Mouse (Mus musculus) liver, embryonic 12.5 days (tissue): ENCODE measurements around the gene Taf4. TPM values are rescaled to one million over a fixed set of nuclear protein-coding genes. Genes with fewer than 3 reads are reported as not detected.
A peak's percentile ranks its signal among the peaks of the same experiment; 100 is the strongest.

Experiments used
- ATAC-seq: fragments of 200-750 bp; cut with Nextera tagmentation; 2 replicates; pipeline ENCODE4 v1.8.0; 2017; ENCODE audit warnings: moderate number of reproducible peaks, mild to moderate bottlenecking, moderate library complexity
- H3K27ac ChIP-seq: fragments of 300-500 bp; sonication (generic); 2 replicates; pipeline ENCODE4 v1.5.1; 2016; ENCODE audit warnings: mild to moderate bottlenecking
- H3K27me3 ChIP-seq: fragments of 300-500 bp; sonication (generic); replicated peaks from 2 replicates; pipeline ENCODE4 v1.6.1; 2016; ENCODE audit warnings: mild to moderate bottlenecking, moderate library complexity
- H3K36me3 ChIP-seq: fragments of 300-500 bp; sonication (generic); 2 replicates; pipeline ENCODE4 v1.6.1; 2016; ENCODE audit warnings: mild to moderate bottlenecking, moderate library complexity
- H3K4me1 ChIP-seq: fragments of 300-500 bp; sonication (generic); 2 replicates; pipeline ENCODE4 v1.6.1; 2016
- H3K4me2 ChIP-seq: fragments of 300-500 bp; sonication (generic); 2 replicates; pipeline ENCODE4 v1.6.1; 2016; ENCODE audit warnings: mild to moderate bottlenecking, moderate library complexity
- H3K4me3 ChIP-seq: fragments of 300-500 bp; sonication (generic); 2 replicates; pipeline ENCODE4 v1.5.1; 2016; ENCODE audit warnings: mild to moderate bottlenecking, moderate library complexity
- H3K9ac ChIP-seq: fragments of 300-500 bp; sonication (generic); 2 replicates; pipeline ENCODE4 v1.6.1; 2016; ENCODE audit warnings: mild to moderate bottlenecking, moderate library complexity
- H3K9me3 ChIP-seq: fragments of 300-500 bp; sonication (generic); replicated peaks from 2 replicates; pipeline ENCODE4 v1.6.1; 2016; ENCODE audit warnings: mild to moderate bottlenecking, moderate library complexity
- WGBS: fragments of 180-500 bp; shearing (Covaris S2); methylation state at CpG from one replicate; pipeline ENCODE4 v1.1.7; 2016; ENCODE audit not compliant: insufficient replicate concordance; 5-methylcytosine and 5-hydroxymethylcytosine counted together
- polyA plus RNA-seq: library from polyadenylated mRNA; unstranded; fragments of >200 nt; fragmentation: Nextera tagmentation; extraction: Ambion mirVana; gene quantifications from 2 replicates; pipeline ENCODE4 v1.2.1, GENCODE M21; 2016

The Taf4 gene
- polyA plus RNA-seq, 1 experiment from 2014 or later, result 2.6 TPM

DNA sequence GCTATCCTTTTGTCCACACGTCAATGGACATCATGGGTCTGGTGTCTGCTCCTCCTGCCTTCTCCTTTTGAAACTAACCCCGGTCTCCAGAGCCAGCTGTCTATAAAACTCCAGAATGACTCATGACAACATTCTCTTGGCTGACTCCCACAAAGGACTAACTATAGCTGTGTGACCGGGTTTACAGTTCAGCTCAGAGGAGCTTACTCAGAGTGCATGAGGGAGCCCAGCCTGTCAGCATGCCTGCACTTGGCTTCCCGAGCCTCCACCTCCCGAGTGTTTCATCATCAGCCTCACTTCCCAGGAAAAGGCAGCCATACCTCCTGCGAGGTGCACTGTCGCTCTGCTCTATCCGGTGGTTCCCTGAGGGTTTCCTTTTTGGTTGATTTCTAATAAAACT, 3.4 kb upstream of the Taf4 start:
- 55% methylated on average over 8 of the region's 8 CpGs for WGBS
- H3K36me3 ChIP-seq, result no peaks in the 10 kb centered on the region
- no peak overlapping the region for H3K4me3 ChIP-seq
- H3K9me3 ChIP-seq, result no peaks in the 10 kb centered on the region
- no peak overlapping the region for H3K27ac ChIP-seq
- H3K9ac ChIP-seq, result no peak overlapping the region
- H3K4me1 ChIP-seq, result peaks cover 17% of the 10 kb centered on the region
- no peak for ATAC-seq
- H3K27me3 ChIP-seq, result no peaks in the 10 kb centered on the region; the same call in 1 of the 2 replicates
- H3K4me2 ChIP-seq, result no peak overlapping the region

GRCm38 (mm10) chr2:179978250-179978649, 1.8 kb upstream of the Taf4 start:
- 71% methylated on average over 3 of the region's 3 CpGs for WGBS
- H3K27ac ChIP-seq, result peak overlapping the region; percentile 3; the same call in 1 of the 2 replicates
- ATAC-seq, result no peak

GRCm38 (mm10) chr2:179977344-179978025, 1.0 kb upstream of the Taf4 start:
- peak overlapping the region; percentile 92 for H3K27ac ChIP-seq
- no peaks in the 10 kb centered on the region for H3K36me3 ChIP-seq
- no peaks in the 10 kb centered on the region; the same call in 1 of the 2 replicates for H3K27me3 ChIP-seq
- no peak for ATAC-seq
- H3K9ac ChIP-seq, result peak overlapping the region; percentile 90
- no peaks in the 10 kb centered on the region for H3K9me3 ChIP-seq
- peaks cover 41% of the 10 kb centered on the region for H3K4me1 ChIP-seq
- H3K4me3 ChIP-seq, result peak overlapping the region; percentile 81
- WGBS, result 19% methylated on average over 10 of the region's 10 CpGs
- H3K4me2 ChIP-seq, result peak overlapping the region; percentile 83

More at GRCm38 (mm10) chr2:179978250-179978649, 1.8 kb upstream of the Taf4 start:
- H3K9ac ChIP-seq, result no peak overlapping the region
- H3K4me2 ChIP-seq, result peak overlapping the region; percentile 83; the same call in 1 of the 2 replicates
- H3K4me3 ChIP-seq, result no peak overlapping the region
- H3K9me3 ChIP-seq, result no peaks in the 10 kb centered on the region
- H3K4me1 ChIP-seq, result peaks cover 33% of the 10 kb centered on the region
- no peaks in the 10 kb centered on the region for H3K36me3 ChIP-seq
- no peaks in the 10 kb centered on the region; the same call in 1 of the 2 replicates for H3K27me3 ChIP-seq

- peak; percentile 24 for ATAC-seq
- Histone ChIP-seq H3K4me2 (peak overlapping the region; percentile 51), H3K36me3 (no peaks in the 10 kb centered on the region), H3K4me1 (peaks cover 53% of the 10 kb centered on the region), H3K27ac (peak overlapping the region; percentile 92), H3K9ac (peak overlapping the region; percentile 90), H3K4me3 (peak overlapping the region; percentile 81), H3K9me3 (no peaks in the 10 kb centered on the region), H3K27me3 (no peaks in the 10 kb centered on the region; the same call in 1 of the 2 replicates)
- WGBS, result 0% methylated on average over 38 of the region's 54 CpGs
Observed at GRCm38 (mm10) chr2:179976295-179976627, 185 bp downstream of the Taf4 start.

DNA sequence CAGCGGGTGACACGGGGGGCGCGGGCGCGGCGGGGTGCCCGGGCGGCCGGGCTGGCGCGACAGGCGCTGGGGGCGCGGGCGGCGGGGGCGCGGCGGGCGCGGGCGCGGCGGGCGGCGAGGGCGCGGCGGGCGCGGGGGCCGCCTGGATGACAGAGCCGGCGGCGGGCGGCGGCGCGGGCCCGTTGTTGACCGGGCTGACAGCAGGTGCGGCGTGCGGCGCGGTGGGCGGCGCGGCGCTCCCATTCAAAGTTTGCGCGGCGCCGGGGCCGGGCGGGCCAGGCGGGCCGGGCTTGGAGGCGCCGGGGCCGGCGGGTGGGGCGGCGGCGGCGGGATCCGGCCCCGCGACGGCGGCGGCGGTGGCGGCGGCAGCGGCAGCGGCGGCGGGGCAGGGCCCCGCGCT, 595 bp downstream of the Taf4 start:
- Histone ChIP-seq H3K4me1 (peaks cover 57% of the 10 kb centered on the region), H3K9ac (peak overlapping the region; percentile 90), H3K4me3 (peak overlapping the region; percentile 81), H3K4me2 (peak overlapping the region; percentile 51; the same call in 1 of the 2 replicates), H3K36me3 (no peaks in the 10 kb centered on the region), H3K27me3 (no peaks in the 10 kb centered on the region; the same call in 1 of the 2 replicates), H3K9me3 (no peaks in the 10 kb centered on the region), H3K27ac (peak overlapping the region; percentile 92)
- WGBS, result 0% methylated on average over 3 of the region's 82 CpGs
- no peak for ATAC-seq

- Histone ChIP-seq H3K9me3 (no peaks in the 10 kb centered on the region), H3K4me3 (peak overlapping the region; percentile 81), H3K27ac (peak overlapping the region; percentile 25; the same call in 1 of the 2 replicates), H3K9ac (peak overlapping the region; percentile 84), H3K36me3 (no peaks in the 10 kb centered on the region), H3K27me3 (no peaks in the 10 kb centered on the region), H3K4me1 (peaks cover 67% of the 10 kb centered on the region), H3K4me2 (peak overlapping the region; percentile 99)
- WGBS, result 6% methylated on average over 45 of the region's 45 CpGs
- no peak for ATAC-seq
Observed at GRCm38 (mm10) chr2:179974651-179975471, 1.6 kb downstream of the Taf4 start.

DNA sequence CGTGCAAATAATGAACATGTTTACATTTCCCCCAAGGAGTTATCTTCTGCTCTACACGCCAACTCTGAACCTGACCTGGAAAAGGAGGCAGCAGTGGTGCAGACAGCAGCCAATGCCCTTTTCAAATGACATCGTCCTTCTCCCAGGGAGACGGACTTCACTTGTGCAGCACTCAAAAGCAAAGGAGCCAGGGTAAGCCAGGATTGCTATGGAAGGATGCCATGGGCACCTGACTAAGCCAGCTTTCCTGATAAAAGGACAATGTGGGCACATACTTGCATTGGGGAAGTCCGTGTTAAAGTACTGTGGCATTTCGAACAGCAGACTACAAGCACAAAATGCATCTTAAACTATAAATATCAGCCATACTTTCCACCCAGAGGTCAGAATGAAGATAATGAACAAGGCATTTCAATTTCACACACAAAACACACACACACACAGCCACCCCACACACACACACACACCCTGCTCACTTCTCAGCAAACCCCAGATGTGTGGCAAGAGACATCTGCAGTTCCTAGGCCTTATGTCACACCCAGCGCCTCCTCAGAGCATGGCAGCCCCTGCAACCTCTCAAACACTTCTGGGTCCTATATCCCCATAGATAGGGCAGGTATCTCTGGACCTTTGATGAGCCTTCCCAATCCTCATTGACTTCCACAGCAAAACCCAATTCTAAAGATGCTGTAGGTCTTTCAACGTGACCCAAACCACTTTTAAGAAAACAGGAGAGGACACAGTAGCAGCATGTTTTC, 2.4 kb downstream of the Taf4 start:
- WGBS, result 40% methylated on average over 8 of the region's 8 CpGs
- H3K4me3 ChIP-seq, result peak overlapping the region; percentile 81
- no peak overlapping the region; the same call in 1 of the 2 replicates for H3K27ac ChIP-seq
- H3K9me3 ChIP-seq, result no peaks in the 10 kb centered on the region
- H3K27me3 ChIP-seq, result no peaks in the 10 kb centered on the region
- ATAC-seq, result no peak
- peak overlapping the region; percentile 99 for H3K4me2 ChIP-seq
- peaks cover 75% of the 10 kb centered on the region for H3K4me1 ChIP-seq
- H3K36me3 ChIP-seq, result no peaks in the 10 kb centered on the region
- H3K9ac ChIP-seq, result peak overlapping the region; percentile 84

DNA sequence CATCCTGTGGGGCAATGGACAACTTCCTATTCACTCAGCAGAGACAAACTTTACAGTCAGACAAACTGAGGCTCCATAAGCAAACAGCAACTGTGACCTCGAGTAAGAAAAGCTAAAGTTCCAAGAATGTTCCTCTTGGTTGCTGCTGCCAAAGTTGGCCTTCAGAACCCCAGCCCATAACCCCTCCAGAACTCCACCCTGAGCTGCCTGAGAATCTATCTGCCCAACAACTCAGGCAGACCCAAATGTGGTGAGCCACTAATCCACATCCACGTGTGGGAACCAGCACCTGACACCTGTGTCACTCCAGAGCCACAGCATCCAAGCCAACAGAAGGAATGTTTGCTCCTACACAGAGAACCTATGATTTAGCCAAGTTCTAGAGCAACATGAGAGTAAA, 4.0 kb downstream of the Taf4 start:
- 45% methylated on average over 2 of the region's 2 CpGs for WGBS
- H3K4me1 ChIP-seq, result peaks cover 75% of the 10 kb centered on the region
- no peaks in the 10 kb centered on the region for H3K27me3 ChIP-seq
- H3K27ac ChIP-seq, result no peak overlapping the region
- H3K36me3 ChIP-seq, result no peaks in the 10 kb centered on the region
- H3K4me2 ChIP-seq, result no peak overlapping the region
- H3K4me3 ChIP-seq, result no peak overlapping the region
- H3K9me3 ChIP-seq, result no peaks in the 10 kb centered on the region
- no peak overlapping the region for H3K9ac ChIP-seq
- no peak for ATAC-seq

- H3K9me3 ChIP-seq, result no peaks in the 10 kb centered on the region
- WGBS, result 55% methylated on average over 2 of the region's 2 CpGs
- no peaks in the 10 kb centered on the region for H3K36me3 ChIP-seq
- H3K27ac ChIP-seq, result no peak overlapping the region
- H3K4me2 ChIP-seq, result no peak overlapping the region
- H3K4me3 ChIP-seq, result no peak overlapping the region
- no peak for ATAC-seq
- H3K9ac ChIP-seq, result no peak overlapping the region
- H3K4me1 ChIP-seq, result peaks cover 79% of the 10 kb centered on the region
- H3K27me3 ChIP-seq, result no peaks in the 10 kb centered on the region
Observed at GRCm38 (mm10) chr2:179971891-179972290, 4.6 kb downstream of the Taf4 start.

DNA sequence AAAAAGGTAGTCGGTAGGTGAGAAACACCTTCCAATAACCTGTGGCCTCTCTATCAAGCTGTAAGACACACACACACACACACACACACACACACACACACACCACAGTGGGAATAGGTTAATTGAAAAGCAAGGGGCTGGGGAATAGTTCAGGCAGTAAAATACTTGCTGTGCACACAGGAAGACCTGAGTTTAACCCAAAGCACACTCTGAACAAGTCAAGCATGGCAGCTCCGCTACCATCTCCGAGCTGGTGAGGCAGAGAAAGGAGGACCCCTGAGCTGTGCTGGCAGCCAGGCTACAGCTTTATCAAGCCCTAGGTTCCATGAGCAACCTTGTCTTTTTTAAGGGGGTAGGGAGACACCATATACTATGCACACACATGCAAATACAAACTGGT, 7.3 kb downstream of the Taf4 start:
- Histone ChIP-seq H3K36me3 (no peaks in the 10 kb centered on the region), H3K4me2 (no peak overlapping the region), H3K9me3 (no peaks in the 10 kb centered on the region), H3K4me1 (peaks cover 94% of the 10 kb centered on the region), H3K9ac (no peak overlapping the region), H3K4me3 (no peak overlapping the region), H3K27me3 (no peaks in the 10 kb centered on the region), H3K27ac (no peak overlapping the region)
- ATAC-seq, result no peak
- WGBS, result 88% methylated on average over 3 of the region's 3 CpGs

GRCm38 (mm10) chr2:179967633-179968032, 8.8 kb downstream of the Taf4 start:
- no peak overlapping the region for H3K4me3 ChIP-seq
- H3K4me1 ChIP-seq, result peaks cover 94% of the 10 kb centered on the region
- no peak for ATAC-seq
- 66% methylated on average over 5 of the region's 5 CpGs for WGBS
- no peak overlapping the region for H3K4me2 ChIP-seq
- H3K9ac ChIP-seq, result no peak overlapping the region
- H3K27me3 ChIP-seq, result no peaks in the 10 kb centered on the region
- no peaks in the 10 kb centered on the region for H3K36me3 ChIP-seq
- H3K27ac ChIP-seq, result no peak overlapping the region
- H3K9me3 ChIP-seq, result no peaks in the 10 kb centered on the region
